Mouse (Mus musculus): ENCODE results near the gene Tmem54.

The Tmem54 gene

GRCm38 (mm10) chr4:129105356-129105755, at the start of gene Tmem54:
Gene Tmem54 (plus strand): TSS chr4:129105548.
- DNase-seq (ENCODE audit: extremely low read depth, insufficient read length, low spot score): no peak

- DNase-seq (ENCODE audit: extremely low read depth, insufficient read length, low spot score): no peak
These were observed 49.8 kb upstream of the Tmem54 start for GRCm38 (mm10) chr4:129055562-129055961.

DNA sequence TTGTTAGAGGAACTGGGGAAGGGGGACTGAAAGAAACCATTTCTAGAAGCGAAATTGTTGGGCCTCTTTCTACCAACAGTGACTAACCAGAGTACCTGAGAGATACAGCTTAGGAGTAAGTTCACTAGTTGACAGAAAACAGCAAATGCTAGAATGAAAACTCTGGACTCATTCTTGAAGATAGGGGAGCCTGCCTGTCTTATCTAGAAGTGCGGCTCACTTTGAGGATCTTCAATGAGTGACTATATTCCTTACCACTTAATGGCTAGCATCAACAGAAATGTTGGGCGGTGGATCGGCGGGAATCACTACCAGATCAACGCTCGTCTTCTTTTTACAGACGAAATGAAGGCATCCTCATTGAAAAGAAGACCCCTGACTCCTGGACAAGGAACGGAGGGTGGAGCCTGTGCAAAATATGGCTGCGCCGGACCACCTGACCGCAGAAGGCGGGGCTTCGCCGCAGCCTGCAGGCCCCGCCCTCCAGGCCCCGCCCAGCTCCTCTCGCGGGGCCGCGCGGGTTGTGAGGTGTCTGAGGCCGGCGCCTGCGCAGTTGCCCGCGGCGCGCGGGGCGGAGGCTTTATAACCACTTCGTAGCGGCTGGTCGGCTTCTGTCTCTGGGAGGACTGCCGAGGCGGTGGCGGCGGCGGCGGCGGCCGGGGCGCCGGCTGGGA, 47.7 kb upstream of the Tmem54 start:
- peak; percentile 95 for DNase-seq (ENCODE audit: extremely low read depth, insufficient read length, low spot score)

GRCm38 (mm10) chr4:129058207-129059092, 46.9 kb upstream of the Tmem54 start, which contains the start of gene Rnf19b:
Gene Rnf19b (plus strand): TSS chr4:129058271.
- DNase-seq (ENCODE audit: extremely low read depth, insufficient read length, low spot score): peak; percentile 61

GRCm38 (mm10) chr4:129059125-129059551, 46.2 kb upstream of the Tmem54 start:
- DNase-seq (ENCODE audit: extremely low read depth, insufficient read length, low spot score): peak; percentile 34

GRCm38 (mm10) chr4:129059922-129060321, 45.4 kb upstream of the Tmem54 start:
- DNase-seq (ENCODE audit: extremely low read depth, insufficient read length, low spot score): no peak

DNA sequence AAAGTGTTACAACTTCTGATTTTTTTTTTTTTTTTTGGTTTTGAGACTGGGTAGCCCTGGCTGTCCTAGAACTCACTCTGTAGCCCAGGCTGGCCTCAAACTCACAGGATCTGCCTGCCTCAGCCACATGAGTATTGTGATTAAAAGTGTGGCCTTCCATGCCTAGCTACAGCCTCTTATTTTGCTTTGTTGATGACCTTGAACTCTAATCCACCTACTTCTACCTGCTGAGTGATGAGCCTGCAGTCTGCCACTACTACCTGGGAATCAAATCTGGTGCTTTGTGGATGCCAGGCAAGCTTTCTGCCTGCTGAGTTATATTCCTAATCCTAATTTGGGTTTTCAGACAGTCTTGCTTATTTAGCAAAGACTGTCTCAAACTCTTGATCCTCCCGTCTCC, 43.9 kb upstream of the Tmem54 start:
- DNase-seq (ENCODE audit: extremely low read depth, insufficient read length, low spot score): no peak

DNA sequence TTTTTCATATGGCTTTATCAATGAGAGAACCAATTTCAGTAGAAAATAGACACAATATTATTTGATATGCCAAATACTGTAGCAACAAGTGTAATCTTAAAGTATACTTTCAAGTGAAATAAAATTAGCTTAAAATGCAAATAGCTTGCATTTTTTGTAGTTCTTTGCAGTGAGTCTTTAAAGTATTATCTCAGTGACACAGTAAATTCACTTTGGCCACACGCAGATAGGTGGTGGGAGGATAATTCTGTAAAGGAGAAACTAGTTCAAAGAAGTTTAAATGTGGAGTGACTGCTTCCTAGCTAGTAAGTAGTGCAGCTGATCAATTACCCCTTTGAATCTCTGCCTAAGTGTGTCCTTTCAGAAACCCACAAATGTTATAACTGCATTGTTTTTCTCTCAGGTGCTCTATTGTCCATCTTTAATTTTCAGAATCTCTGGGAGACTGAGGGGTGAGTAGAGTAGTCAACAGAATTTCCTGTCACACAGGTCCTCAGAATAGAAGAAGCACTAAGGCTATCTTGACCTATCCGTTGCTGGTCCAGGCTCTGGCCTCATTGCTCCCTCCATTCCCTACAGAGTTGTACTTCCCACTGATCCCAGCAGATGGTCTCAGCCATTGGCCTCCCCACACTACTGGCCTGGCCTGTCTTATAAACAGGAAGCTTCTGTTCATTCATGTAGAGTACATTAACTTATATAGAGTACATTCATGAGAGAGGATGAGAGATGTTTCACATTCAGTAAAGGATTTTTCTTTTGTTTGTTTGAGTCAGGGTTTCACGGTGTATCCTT, 42.9 kb upstream of the Tmem54 start:
- DNase-seq (ENCODE audit: extremely low read depth, insufficient read length, low spot score): no peak

DNA sequence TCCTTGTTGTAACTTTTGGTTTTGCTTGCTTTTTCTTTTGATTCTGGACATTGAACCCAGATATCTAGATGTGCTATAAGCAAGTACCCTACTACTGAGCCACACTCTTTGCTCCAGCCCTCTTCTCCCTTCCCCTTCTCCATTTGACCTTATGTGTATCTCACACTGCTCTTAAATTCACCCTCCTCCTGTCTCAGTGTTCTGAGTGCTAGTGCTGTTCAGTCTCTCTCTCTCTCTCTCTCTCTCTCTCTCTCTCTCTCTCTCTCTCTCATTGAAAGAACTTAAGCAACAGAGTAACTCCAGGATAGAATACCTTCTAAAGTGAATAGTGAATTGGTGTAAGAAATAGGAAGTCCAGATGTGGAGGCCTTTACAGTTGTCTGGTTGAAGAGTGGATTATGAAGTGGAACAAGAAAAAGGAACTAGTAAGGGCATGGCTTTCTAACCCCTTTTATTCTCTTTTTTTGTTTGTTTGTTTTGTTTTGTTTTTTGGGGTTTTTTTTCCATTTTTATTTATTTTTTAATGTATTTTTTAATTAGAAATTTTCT, 39.6 kb upstream of the Tmem54 start:
- no peak for DNase-seq (ENCODE audit: extremely low read depth, insufficient read length, low spot score)

DNA sequence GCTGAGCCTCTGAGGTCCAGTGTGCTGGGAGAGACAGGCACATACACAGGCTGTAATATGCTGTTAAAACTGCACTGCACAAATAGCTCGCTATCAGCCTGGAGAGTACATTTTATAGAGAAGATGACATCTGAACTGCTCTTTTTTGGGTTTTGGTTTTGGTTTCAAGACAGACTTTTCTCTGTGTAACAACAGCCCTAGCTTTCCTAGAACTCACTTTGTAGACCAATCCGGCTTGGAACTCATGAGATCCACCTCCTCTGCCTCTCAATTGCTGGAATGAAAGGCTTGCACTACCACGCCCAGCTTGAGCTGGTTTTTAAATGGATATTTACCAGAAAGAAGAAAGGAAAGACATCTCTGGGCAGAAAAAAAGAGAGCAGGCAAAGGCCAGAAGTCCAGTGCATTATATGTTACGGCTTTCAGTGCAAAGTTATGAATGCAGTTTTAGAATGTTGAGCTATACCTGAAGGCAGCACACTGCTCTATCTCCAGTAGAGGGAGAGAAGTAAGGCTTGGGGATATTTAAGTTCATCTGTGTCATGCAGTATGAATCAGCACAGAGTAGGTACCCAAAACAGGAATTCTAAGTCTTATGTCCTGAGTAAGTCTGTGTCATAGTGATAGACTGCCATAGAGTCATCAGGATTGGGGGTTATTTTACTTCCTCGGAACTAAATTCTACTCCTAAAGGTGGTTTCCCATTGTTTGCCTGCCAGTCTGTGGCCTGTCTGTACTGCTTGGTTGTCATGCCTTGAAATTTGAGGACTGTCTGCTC, 37.5 kb upstream of the Tmem54 start:
- DNase-seq (ENCODE audit: extremely low read depth, insufficient read length, low spot score): peak; percentile 32

DNA sequence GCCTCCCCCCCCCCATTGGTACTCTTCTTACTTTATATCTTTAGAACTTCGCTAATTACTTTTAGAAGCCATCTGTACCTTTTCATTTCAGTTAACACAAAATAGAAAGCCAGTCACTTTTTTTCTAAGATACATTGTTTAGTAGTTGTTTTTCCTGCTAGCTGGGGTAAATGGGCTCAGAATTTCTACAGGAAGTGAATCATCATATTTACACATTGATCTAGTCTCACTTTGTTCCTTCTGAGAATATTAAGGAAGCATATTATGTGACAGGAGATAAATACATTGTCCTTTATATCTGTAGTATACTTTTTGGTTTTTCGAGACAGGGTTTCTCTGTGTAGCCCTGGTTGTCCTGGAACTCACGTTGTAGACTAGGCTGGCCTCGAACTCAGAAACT, 36.5 kb upstream of the Tmem54 start:
- no peak for DNase-seq (ENCODE audit: extremely low read depth, insufficient read length, low spot score)

GRCm38 (mm10) chr4:129079126-129079525, 26.2 kb upstream of the Tmem54 start:
- DNase-seq (ENCODE audit: extremely low read depth, insufficient read length, low spot score): no peak

- no peak for DNase-seq (ENCODE audit: extremely low read depth, insufficient read length, low spot score)
These were observed 24.3 kb upstream of the Tmem54 start for GRCm38 (mm10) chr4:129081041-129081440.

- DNase-seq (ENCODE audit: extremely low read depth, insufficient read length, low spot score): peak; percentile 46
These were observed 23.8 kb upstream of the Tmem54 start for GRCm38 (mm10) chr4:129081512-129081911.

GRCm38 (mm10) chr4:129081939-129082338, 23.4 kb upstream of the Tmem54 start:
- DNase-seq (ENCODE audit: extremely low read depth, insufficient read length, low spot score): no peak

GRCm38 (mm10) chr4:129082379-129083115, 22.8 kb upstream of the Tmem54 start:
- DNase-seq (ENCODE audit: extremely low read depth, insufficient read length, low spot score): peak; percentile 39

DNA sequence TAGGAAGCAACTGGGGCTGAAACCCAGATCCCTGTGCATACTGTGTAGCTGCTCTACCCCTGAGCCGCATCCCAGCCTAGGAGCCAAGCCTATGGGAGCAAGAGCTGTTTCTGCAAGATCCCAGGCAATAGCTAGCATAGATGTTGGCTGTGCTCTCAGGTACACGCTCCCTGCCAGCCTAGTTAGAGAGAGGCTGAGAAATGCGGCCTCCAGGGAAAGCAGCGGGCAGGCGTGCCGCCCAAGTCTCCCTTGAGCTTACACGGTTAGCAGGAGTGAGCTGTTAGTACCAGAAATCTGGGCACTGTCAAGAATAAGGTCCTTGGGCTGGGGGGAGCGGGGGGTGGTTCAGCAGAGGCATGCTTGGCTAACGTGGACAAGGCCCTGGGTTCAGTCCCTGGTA, 20.5 kb upstream of the Tmem54 start:
- DNase-seq (ENCODE audit: extremely low read depth, insufficient read length, low spot score): no peak

- DNase-seq (ENCODE audit: extremely low read depth, insufficient read length, low spot score): no peak
These were observed 19.3 kb upstream of the Tmem54 start for GRCm38 (mm10) chr4:129086078-129086477.

- DNase-seq (ENCODE audit: extremely low read depth, insufficient read length, low spot score): no peak
These were observed 17.5 kb upstream of the Tmem54 start for GRCm38 (mm10) chr4:129087850-129088249.

Data from 3134 (cell line).